Mouse (Mus musculus) spleen, adult 2 months (tissue): Measurements from ENCODE around the gene Plekhj1.

Experiments used
- CTCF ChIP-seq: fragments of 200-500 bp; IDR thresholded peaks from 2 replicates; pipeline ENCODE4 v1.5.1; 2011; ENCODE audit warnings: mild to moderate bottlenecking, inconsistent platforms; ENCODE audit not compliant: insufficient read depth, insufficient read length, insufficient replicate concordance; ENCODE audit errors: extremely low read depth
- POLR2A ChIP-seq: fragments of 200-500 bp; IDR thresholded peaks from 2 replicates; pipeline ENCODE4 v1.6.1; 2011; ENCODE audit warnings: low read depth, low read length, inconsistent platforms

GRCm38 (mm10) chr10:80756099-80756498 is 42.3 kb downstream of the Plekhj1 start:
- no peak for TF ChIP-seq CTCF
- TF ChIP-seq POLR2A: no peak
